Mouse (Mus musculus): ENCODE measurements around the gene Fdxr. TPM values are rescaled to one million over a fixed set of nuclear protein-coding genes. Genes with fewer than 3 reads are reported as not detected.

The Fdxr gene
- total RNA-seq (2014; fragmentation: Nextera tagmentation) (17.0 and 18.6 TPM in 2 replicates), total RNA-seq (2017) (5.9 and 20.8 TPM in 2 replicates)

DNA sequence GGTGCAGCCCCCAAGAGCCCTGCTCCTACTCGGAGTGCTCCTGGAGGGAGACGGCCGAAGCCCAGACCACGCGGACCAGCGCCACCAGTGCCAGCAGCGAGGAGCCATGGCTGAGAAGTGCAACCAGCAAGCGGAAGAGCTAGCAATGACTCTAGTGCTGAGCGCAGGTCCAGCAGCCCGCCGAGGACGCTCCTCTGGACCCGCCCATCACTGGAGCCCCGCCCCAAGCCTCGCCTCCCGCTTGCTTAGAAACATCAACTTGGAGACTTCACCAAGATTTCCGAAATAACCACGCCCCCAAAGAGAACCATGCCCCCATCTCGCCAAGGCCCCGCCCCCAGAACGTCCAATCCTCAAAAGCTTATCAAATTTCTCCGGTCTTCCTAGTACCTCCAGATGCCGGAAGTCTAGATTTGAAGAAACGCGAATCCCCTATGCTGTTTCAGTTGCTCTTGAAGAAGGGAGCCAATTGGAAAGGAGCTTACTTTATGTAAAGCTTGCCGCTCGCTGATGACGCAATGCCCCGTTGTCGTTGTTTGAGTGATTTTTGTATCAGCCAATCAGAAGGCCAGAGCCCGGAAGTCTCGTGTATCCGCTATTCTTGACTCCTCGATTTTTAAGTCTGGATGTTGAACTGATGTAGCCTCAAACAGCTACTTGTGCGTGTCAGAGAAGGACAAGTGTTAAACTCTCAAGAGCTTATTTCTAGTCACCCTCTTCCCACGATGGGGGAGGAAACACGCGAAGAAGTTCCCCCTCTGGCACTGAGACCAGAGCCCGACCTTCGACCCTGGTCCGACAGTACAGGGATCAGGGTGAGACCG lies at the start of gene Fdxr:
Gene Fdxr (minus strand): TSS at position 271 of the 824 bp plus-strand sequence.
- peak; percentile 91 for ATAC-seq (replicated peaks; ENCODE audit: low FRiP score, low TSS enrichment, poor library complexity, severe bottlenecking)

DNA sequence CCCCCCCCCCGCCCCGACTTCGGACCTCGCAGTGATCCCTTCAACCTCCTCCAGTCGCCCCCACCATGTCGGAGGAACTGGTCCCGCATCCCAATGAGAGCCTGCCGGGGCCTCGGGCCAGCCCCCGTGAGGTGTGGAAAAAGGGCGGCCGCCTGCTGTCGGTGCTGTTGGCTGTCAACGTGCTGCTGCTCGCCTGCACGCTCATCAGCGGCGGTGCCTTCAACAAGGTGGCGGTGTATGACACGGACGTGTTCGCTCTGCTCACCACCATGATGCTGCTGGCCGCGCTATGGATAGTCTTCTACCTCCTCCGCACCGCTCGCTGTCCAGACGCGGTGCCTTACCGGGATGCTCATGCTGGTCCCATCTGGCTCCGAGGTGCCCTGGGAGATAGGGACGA lies 46.5 kb upstream of the Fdxr start:
- ATAC-seq (replicated peaks; ENCODE audit: low FRiP score, low TSS enrichment, poor library complexity, severe bottlenecking): no peak

DNA sequence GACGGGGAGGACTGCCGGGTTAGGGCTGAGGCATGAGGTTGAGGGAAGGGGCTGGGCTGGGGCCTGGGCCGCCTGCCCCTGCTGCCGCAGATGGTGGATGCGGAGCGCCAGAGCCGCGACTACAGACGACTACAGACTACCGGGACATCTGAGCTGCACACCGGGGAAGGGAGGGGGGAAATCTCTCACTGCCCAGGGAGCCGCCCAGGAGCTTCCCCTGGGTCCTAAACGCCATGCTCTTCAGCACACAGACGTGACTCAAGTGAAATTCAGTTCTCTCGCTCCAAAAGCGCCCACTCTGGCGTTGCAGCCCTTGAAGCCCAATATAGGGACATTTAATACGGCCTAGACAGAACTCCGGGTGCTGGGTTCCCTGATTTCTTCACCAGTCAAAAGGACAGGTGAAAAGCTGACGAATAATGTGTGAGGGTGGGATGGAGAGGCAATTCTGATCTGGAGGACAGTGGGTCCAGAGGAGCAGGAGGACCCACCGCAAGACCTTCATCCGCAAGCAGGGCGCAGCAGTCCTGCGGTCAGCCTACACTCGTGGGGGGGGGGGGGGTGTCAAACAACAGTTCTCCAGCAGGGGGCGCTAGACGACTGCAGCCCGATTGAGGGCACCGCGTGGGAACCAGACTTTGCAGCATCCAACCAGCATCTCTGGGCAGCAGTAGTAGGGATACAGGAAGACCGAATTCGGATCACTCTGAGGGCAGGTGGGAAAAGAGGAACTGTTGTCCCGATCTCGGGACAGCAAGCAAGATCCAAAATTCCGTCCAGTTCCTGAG lies 45.2 kb upstream of the Fdxr start, which contains the start of gene Ush1g:
Gene Ush1g (minus strand): TSS at position 136 of the 788 bp plus-strand sequence.
- peak; percentile 46 for ATAC-seq (replicated peaks; ENCODE audit: low FRiP score, low TSS enrichment, poor library complexity, severe bottlenecking)

DNA sequence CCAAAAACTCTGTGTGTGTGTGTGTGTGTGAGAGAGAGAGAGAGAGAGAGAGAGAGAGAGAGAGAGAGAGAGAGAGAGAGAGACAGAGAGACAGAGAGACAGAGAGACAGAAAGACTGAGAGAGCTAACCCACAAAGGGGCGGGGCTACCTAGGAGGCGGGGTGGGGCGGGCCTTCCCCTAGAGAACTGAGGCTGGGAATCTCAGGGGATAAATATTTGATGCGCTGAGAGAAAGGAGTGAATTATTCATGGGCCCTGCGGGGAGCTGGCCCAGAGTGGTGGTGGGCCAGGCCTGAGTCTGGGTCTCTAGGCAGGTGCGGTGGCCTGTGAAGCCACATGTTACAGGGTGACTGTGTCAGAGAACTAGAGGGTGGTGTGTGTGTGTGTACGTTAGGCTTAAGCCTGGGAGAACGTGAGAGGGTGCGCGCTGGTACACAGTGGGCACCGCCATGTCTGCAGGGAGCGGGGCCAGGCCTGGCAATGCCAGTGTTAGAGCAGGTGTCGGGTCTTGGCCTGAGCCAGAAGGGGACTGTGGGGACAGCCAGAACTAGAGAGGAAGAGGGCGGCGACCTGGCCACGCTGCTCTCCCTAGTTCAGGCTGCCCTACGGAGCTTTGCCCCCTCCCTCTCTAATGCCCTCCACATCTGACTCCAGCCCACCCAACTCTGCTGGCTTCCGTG lies 43.0 kb upstream of the Fdxr start:
- ATAC-seq (replicated peaks; ENCODE audit: low FRiP score, low TSS enrichment, poor library complexity, severe bottlenecking): peak; percentile 4; the same call in 1 of the 2 replicates

DNA sequence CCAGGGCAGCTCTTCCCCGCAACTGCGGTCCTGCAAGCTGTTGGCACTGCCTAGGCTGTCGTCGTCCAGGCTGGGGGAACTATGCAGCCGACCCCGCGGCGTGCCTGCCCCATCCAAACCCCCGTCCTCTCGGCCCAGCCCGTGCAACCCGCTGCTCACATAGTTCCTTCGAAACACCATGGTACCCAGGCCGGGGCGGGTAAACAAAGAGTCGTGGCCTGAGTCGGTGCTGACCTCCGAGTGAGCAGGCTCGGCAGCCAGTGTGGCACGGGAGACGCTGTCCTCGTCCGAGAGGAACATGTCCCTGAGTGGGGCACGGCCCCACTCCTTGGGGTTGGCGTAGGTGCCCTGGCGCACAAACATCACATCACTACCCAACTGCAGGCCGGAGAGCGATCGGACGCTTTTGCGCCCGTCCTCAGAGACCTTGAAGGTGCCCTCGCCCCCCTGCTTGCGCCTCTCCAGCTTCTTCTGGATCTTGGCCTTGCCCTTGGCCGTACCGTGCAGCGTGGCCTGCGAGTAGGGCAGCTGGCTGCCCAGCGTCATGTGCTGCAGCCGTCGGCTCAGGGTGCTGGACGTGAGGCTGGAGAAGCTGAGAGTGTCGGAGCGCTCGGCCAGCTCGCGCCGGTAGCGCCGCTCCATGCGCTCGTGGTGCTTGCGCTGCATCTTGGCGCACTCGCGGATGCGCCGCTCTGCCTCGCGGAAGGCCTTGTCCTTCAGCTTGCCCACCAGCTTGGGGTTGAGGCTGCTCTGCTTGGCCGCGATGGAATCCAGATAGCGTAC lies 41.6 kb upstream of the Fdxr start:
- ATAC-seq (replicated peaks; ENCODE audit: low FRiP score, low TSS enrichment, poor library complexity, severe bottlenecking): no peak

DNA sequence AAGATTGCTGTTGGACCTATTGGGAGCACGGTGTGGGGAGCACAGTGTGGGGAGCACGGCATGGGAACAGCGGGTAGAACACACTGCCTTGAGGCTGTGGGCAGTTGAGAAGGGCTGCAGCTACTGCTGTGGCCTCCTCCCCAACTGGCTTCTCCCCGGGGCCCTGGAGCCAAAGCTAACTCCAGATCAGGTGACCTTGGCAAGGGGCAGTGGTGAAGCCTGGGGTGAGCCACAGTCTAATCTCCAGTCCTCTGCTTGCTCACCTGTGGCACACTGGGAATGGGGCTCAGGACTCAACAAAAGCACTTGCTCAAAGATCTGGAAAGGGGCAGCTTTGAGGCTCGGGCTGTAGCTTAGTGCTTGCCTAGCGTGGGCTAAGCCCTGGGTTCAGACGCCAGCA lies 40.4 kb upstream of the Fdxr start:
- ATAC-seq (replicated peaks; ENCODE audit: low FRiP score, low TSS enrichment, poor library complexity, severe bottlenecking): no peak

DNA sequence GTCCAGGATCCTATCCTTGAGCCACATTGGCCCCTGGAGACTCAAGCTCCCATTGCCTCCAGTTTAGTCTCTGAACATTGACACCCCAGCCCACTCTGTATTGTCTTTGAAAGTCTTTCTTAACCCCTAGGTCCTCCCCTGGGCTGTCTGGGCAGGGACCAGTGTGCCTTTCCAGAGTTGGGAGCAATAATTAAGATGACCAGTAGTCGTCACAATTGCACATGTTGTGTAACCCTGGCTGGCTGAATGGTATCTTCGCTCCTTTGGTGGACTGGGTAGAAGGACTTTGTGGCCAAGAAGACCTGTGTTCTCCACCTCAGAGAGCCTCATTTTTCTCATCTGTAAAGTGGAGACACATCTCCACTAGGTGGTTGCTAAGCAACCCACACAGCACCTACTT lies 37.4 kb upstream of the Fdxr start:
- peak; percentile 52; the same call in 1 of the 2 replicates for ATAC-seq (replicated peaks; ENCODE audit: low FRiP score, low TSS enrichment, poor library complexity, severe bottlenecking)

- ATAC-seq (replicated peaks; ENCODE audit: low FRiP score, low TSS enrichment, poor library complexity, severe bottlenecking): no peak
Observed at GRCm38 (mm10) chr11:115308781-115309180, 31.9 kb upstream of the Fdxr start.

DNA sequence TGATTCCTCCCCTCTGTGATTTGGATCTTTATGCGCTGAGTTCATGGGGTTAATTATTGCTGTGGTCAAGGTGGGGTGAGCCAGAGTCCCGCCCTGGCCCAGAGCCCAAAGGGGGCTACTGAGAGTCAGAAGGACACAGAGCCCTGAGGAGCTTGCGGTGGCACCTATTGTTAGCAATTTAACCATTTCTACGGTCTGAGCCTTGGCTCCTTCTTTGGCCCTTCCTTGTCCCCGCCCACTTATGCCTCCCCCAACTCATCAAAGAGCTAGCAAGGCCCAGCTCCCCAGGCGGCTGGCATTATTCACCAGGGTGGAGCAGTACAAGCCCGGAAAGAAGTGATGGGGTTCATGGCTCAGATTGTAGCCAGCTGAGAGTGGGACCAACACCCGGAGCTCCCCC lies 30.0 kb upstream of the Fdxr start, which contains the start of gene Otop2:
Gene Otop2 (plus strand): TSS at position 301 of the 400 bp plus-strand sequence.
- ATAC-seq (replicated peaks; ENCODE audit: low FRiP score, low TSS enrichment, poor library complexity, severe bottlenecking): no peak

DNA sequence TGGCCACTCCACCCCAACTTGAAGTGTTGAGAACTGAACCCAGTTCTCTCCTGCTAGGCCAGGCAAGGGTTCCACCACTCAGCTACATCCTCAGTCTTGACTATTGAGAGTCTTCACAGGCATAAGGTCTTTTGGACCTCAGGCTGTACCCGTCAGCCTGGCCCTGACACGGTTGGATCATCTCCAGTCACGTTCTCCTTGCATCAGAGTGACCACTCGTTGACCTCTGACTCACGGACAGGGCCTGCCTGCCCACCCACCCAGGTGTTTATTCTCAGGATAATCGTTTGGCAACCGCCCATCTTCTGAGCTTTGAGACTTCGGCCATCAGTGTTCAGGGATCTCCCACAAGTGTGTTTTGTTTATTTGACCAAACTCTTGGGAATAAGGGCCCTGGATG lies 26.3 kb upstream of the Fdxr start:
- no peak for ATAC-seq (replicated peaks; ENCODE audit: low FRiP score, low TSS enrichment, poor library complexity, severe bottlenecking)

DNA sequence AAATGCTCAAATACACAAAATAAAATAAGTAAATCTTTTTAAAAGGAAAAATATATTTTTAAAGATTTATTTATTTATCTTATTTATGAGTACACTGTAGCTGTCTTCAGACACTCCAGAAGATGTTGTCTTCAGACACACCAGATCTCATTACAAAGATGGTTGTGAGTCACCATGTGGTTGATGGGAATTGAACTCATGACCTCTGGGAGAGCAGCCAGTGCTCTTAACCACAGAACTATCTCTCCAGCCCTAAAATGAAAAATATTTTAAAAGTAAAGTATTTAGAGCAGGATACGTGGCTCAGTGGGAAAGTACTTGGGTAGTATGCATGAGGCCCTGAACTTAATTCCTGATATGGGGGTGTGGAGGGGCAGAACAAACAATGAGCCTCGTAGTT lies 24.5 kb upstream of the Fdxr start:
- no peak for ATAC-seq (replicated peaks; ENCODE audit: low FRiP score, low TSS enrichment, poor library complexity, severe bottlenecking)

GRCm38 (mm10) chr11:115300745-115301144 lies 23.9 kb upstream of the Fdxr start:
- no peak for ATAC-seq (replicated peaks; ENCODE audit: low FRiP score, low TSS enrichment, poor library complexity, severe bottlenecking)

DNA sequence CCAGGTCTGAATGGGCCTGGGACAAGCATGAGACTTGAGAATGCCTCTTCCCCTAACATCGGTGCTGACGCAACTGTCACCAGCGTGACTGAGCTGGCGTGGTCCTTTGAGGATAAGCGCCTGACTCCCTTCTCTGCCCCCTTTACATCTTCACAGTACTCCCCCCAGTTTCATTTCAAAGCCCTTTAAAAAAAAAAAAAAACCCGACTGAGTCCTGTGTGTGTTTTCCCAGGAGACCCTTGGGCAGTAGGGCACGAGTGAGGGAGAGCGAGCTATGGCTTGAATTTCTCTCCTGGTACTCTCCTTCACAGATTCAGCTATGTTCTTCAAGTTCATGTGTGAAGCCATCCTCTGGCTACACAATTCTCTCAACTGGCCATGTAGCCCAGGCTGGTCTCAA lies 21.3 kb upstream of the Fdxr start:
- no peak for ATAC-seq (replicated peaks; ENCODE audit: low FRiP score, low TSS enrichment, poor library complexity, severe bottlenecking)

GRCm38 (mm10) chr11:115297214-115297826 lies 20.5 kb upstream of the Fdxr start, which contains the start of gene Fads6:
Fads6 (minus strand) TSS chr11:115297663.
- peak; percentile 54 for ATAC-seq (replicated peaks; ENCODE audit: low FRiP score, low TSS enrichment, poor library complexity, severe bottlenecking)

- no peak for ATAC-seq (replicated peaks; ENCODE audit: low FRiP score, low TSS enrichment, poor library complexity, severe bottlenecking)
Observed at GRCm38 (mm10) chr11:115296471-115297210, 19.8 kb upstream of the Fdxr start.

GRCm38 (mm10) chr11:115295939-115296338 lies 19.1 kb upstream of the Fdxr start:
- ATAC-seq (replicated peaks; ENCODE audit: low FRiP score, low TSS enrichment, poor library complexity, severe bottlenecking): no peak

DNA sequence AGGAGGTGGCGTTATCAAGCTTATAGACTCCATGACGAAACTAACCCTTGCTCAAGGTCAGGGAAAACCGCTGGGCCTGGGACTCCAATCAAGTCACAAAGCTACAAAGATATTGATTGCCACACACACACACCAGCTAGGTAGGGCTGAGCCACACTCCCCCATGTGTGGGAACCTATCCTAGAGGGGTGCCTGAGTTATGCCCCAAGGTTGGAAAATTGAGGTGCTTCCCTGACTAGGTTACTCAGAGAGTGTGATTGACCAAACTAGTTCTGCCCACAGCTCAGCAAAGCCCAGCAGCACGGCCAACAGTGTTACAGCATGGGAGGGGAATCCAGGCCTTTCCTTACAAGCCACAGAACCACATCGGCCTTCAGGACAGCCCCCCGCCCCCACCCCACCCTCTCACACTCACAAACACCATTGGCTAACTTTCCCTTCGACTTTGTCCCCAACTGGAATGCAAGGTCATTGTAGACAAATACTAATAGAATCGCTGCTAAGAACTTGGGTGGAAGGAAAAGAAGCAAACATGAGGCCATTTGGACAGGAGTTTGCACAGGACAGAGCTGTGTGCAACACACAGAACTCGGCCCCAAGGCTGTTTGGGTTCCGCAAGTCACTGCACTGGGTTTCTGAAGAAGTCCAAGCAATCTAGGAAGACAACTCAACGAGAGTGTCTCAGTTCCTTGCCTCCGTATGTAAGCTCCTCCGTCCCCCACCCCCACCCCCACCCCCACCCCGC lies 16.0 kb upstream of the Fdxr start:
- no peak for ATAC-seq (replicated peaks; ENCODE audit: low FRiP score, low TSS enrichment, poor library complexity, severe bottlenecking)

Data from megakaryocyte-erythroid progenitor cell, adult 5-6 weeks (primary cell).